Mouse (Mus musculus): Measurements from ENCODE around the gene Gm9887. TPM values are rescaled to one million over a fixed set of nuclear protein-coding genes. Genes with fewer than 3 reads are reported as not detected.
A peak's percentile ranks its signal among the peaks of the same experiment; 100 is the strongest.

Gm9887 gene
- total and polyA plus RNA-seq, 3 experiments = 3.4 to 4.3 TPM; not detected in 1

GRCm38 (mm10) chr12:69351685-69352084, 20.6 kb downstream of the Gm9887 start (continued):
- TF ChIP-seq MYC (IDR thresholded peaks at IDR 0.05; ENCODE audit: low read depth, low read length) = peak; percentile 73
- no peak for TF ChIP-seq USF1 (IDR thresholded peaks at IDR 0.05; ENCODE audit: low read depth, low read length)
- TF ChIP-seq MAZ (IDR thresholded peaks at IDR 0.05; ENCODE audit: low read depth, low read length) = no peak
- TF ChIP-seq NRF1 (IDR thresholded peaks at IDR 0.05; ENCODE audit: low read depth, low read length) = no peak

GRCm38 (mm10) chr12:69349928-69350327, 22.3 kb downstream of the Gm9887 start:
- H3K79me2 ChIP-seq (replicated peaks; ENCODE audit: control insufficient read depth, extremely low read depth, insufficient read depth, poor library complexity, severe bottlenecking) = peaks cover 8% of the 10 kb centered on the region; the same call in 1 of the 2 replicates
- H3K9me3 ChIP-seq (replicated peaks; ENCODE audit: low read length) = no peaks in the 10 kb centered on the region
- H3K4me3 ChIP-seq (replicated peaks in 1 of 3; ENCODE audit: low read depth in 2 of 3, low read length in 2 of 3, poor library complexity in 1 of 3) = no peak overlapping the region
- H3K9ac ChIP-seq (ENCODE audit: insufficient read depth, low read depth) = no peak overlapping the region
- H3K4me2 ChIP-seq (ENCODE audit: insufficient read depth, low read depth, poor library complexity, severe bottlenecking) = no peak overlapping the region
- no peak for DNase-seq (ENCODE audit: extremely low read depth)
- H3K27me3 ChIP-seq (replicated peaks) = no peaks in the 10 kb centered on the region
- TF ChIP-seq ELF1 (IDR thresholded peaks at IDR 0.05; ENCODE audit: low read depth, low read length) (no peak), BHLHE40 (IDR thresholded peaks at IDR 0.05; ENCODE audit: low read depth, low read length) (no peak), MAZ (IDR thresholded peaks at IDR 0.05; ENCODE audit: low read depth, low read length) (no peak), IRF4 (IDR thresholded peaks at IDR 0.05; ENCODE audit: low read depth, low read length) (no peak)
- peaks cover 0 to 5% of the 10 kb centered on the region in 2 experiments; a peak in 1 of 4 replicates for H3K4me1 ChIP-seq (ENCODE audit: control insufficient read depth in 1 of 2, insufficient read depth in 2 of 2)
- in situ Hi-C loops (cut with MboI; ENCODE audit: low pct_ligation_motif_present, low pct_unique_long_range_greater_than_20kb, low sequenced_read_pairs) = loop anchor here (10.0 kb wide), 2 partner anchors 225 to 345 kb away; no protein-coding TSS in a partner anchor
- peaks cover 40 to 77% of the 10 kb centered on the region in 2 experiments for H3K36me3 ChIP-seq (replicated peaks in 1 of 2; ENCODE audit: control insufficient read depth in 1 of 2, insufficient read depth in 1 of 2, low read length in 1 of 2)
- dilution Hi-C loops (cut with MboI; ENCODE audit: extremely low pct_ligation_motif_present, extremely low pct_unique_long_range_greater_than_20kb, low sequenced_read_pairs) = no loop called here
- no peak overlapping the region for H3K27ac ChIP-seq (ENCODE audit: insufficient read depth, low read depth)

GRCm38 (mm10) chr12:69333547-69333946, 38.7 kb downstream of the Gm9887 start:
- in situ Hi-C loops (cut with MboI; ENCODE audit: low pct_ligation_motif_present, low pct_unique_long_range_greater_than_20kb, low sequenced_read_pairs) (no loop called here), dilution Hi-C loops (cut with MboI; ENCODE audit: extremely low pct_ligation_motif_present, extremely low pct_unique_long_range_greater_than_20kb, low sequenced_read_pairs) (no loop called here)
- Histone ChIP-seq H3K79me2 (replicated peaks; ENCODE audit: control insufficient read depth, extremely low read depth, insufficient read depth, poor library complexity, severe bottlenecking) (peaks cover 30% of the 10 kb centered on the region), H3K4me2 (ENCODE audit: insufficient read depth, low read depth, poor library complexity, severe bottlenecking) (no peak overlapping the region), H3K4me3 (replicated peaks in 1 of 3; ENCODE audit: low read depth in 2 of 3, low read length in 2 of 3, poor library complexity in 1 of 3) (no peak overlapping the region), H3K4me1 (ENCODE audit: control insufficient read depth in 1 of 2, insufficient read depth in 2 of 2) (no peaks in the 10 kb centered on the region), H3K9me3 (replicated peaks; ENCODE audit: low read length) (no peaks in the 10 kb centered on the region), H3K36me3 (replicated peaks in 1 of 2; ENCODE audit: control insufficient read depth in 1 of 2, insufficient read depth in 1 of 2, low read length in 1 of 2) (peaks cover 43 to 90% of the 10 kb centered on the region in 2 experiments), H3K27ac (ENCODE audit: insufficient read depth, low read depth) (no peak overlapping the region), H3K9ac (ENCODE audit: insufficient read depth, low read depth) (no peak overlapping the region), H3K27me3 (replicated peaks) (no peaks in the 10 kb centered on the region)
- DNase-seq (ENCODE audit: extremely low read depth) = peak; percentile 46
- TF ChIP-seq SMC3 (IDR thresholded peaks at IDR 0.05; ENCODE audit: low read depth, low read length) = peak; percentile 50
- no peak for TF ChIP-seq NRF1 (IDR thresholded peaks at IDR 0.05; ENCODE audit: low read depth, low read length)
- TF ChIP-seq CTCF (conservative IDR thresholded peaks at IDR 0.05 in 1 of 2, IDR thresholded peaks at IDR 0.05 in 1 of 2; ENCODE audit: low read depth in 2 of 2, low read length in 2 of 2) = peak in 1 of 2 experiments; percentile 71; a peak in 2 of 4 replicates
- peak; percentile 54 for TF ChIP-seq RAD21 (IDR thresholded peaks at IDR 0.05; ENCODE audit: low read depth, low read length)
- TF ChIP-seq MAFK (IDR thresholded peaks at IDR 0.05; ENCODE audit: insufficient replicate concordance, low read length) = no peak
- TF ChIP-seq MAX (IDR thresholded peaks at IDR 0.05; ENCODE audit: low read length) = no peak
